23 mouse cellular contexts compared by ENCODE assay signal in the genomic region with DNA sequence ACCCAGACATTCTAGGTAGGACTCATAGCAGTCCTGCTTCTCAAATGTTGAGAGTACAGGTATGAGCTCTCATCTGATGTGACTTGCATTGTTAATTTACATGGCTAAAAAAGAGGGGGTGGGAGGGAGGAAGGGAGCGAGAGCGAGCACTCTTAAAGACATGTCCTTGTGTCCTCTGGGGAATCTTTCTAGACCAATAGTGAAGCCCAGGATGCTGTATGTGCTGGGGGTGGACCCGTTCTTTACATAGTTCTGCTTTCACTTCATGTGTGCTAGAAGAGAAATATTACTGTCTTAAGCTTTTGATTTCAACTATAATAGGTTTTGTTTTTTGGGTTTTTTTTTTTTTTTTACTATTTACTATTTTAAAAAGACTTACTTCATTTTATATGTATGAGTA.
DNase-seq lines count a peak whose midpoint lies in the region; ATAC-seq and TF ChIP-seq lines count a peak whose summit lies in the region.
"Had no signal": no experiment of that assay in that cellular context is flagged by ENCODE, and none has a peak within 500 bp of the region (broad histone marks: within the 10 kb centered on the region; RNA-seq: fewer than 3 reads in every experiment).

No protein-coding gene starts in this region.

- H3K4me1 ChIP-seq in heart, embryonic 13.5 days: peaks cover 85% of the 10 kb centered on the region
- H3K4me1 ChIP-seq in spleen, adult 2 months (ENCODE audit: control insufficient read depth, insufficient read depth, insufficient read length): peaks cover 3% of the 10 kb centered on the region; the same call in 1 of the 2 replicates

- no peaks in the 10 kb centered on the region for H3K27me3 ChIP-seq in heart, embryonic 13.5 days (replicated peaks)
- H3K27me3 ChIP-seq in spleen, adult 2 months (ENCODE audit: control insufficient read depth, insufficient read depth, low read length): no peaks in the 10 kb centered on the region
- no peaks in the 10 kb centered on the region for H3K27me3 ChIP-seq in splenic B cell, adult 2 months (ENCODE audit: control insufficient read depth, insufficient read depth, low read length, poor library complexity, severe bottlenecking)
- H3K27me3 ChIP-seq: embryonic facial prominence, embryonic 12.5 days; embryonic facial prominence, embryonic 15.5 days; hindbrain, embryonic 12.5 days; hindbrain, embryonic 15.5 days; Patski had no signal

- TF ChIP-seq CTCF in spleen, adult 2 months (IDR thresholded peaks at IDR 0.05; ENCODE audit: extremely low read depth, insufficient read depth, insufficient read length, insufficient replicate concordance): no peak

- ATAC-seq in heart, embryonic 13.5 days (ENCODE audit: extremely low read depth, insufficient number of reproducible peaks, low FRiP score, low TSS enrichment): no peak
- ATAC-seq: forebrain, embryonic 14.5 days; intestine, postnatal 0 days; Patski had no signal

- no peaks in the 10 kb centered on the region for H3K36me3 ChIP-seq in heart, embryonic 13.5 days
- no peaks in the 10 kb centered on the region for H3K36me3 ChIP-seq in spleen, adult 2 months (ENCODE audit: control insufficient read depth, insufficient read depth, low read length)
- H3K36me3 ChIP-seq in splenic B cell, adult 2 months (ENCODE audit: control insufficient read depth, insufficient read depth, low read length, poor library complexity, severe bottlenecking): no peaks in the 10 kb centered on the region
- H3K36me3 ChIP-seq: embryonic facial prominence, embryonic 12.5 days; embryonic facial prominence, embryonic 15.5 days; G1E; heart, embryonic 10.5 days; hindbrain, embryonic 12.5 days; hindbrain, embryonic 15.5 days had no signal

- H3K9ac ChIP-seq in heart, embryonic 13.5 days: no peak overlapping the region
- H3K9ac ChIP-seq: embryonic facial prominence, embryonic 12.5 days; embryonic facial prominence, embryonic 15.5 days; hindbrain, embryonic 12.5 days; hindbrain, embryonic 15.5 days had no signal

- H3K27ac ChIP-seq in heart, embryonic 13.5 days (replicated peaks): 0 out of 2 replicates have a peak overlapping the region, but pooled peaks have one; percentile 79
- no peak overlapping the region for H3K27ac ChIP-seq in spleen, adult 2 months (ENCODE audit: insufficient read depth, low read length)
- H3K27ac ChIP-seq: embryonic facial prominence, embryonic 12.5 days; embryonic facial prominence, embryonic 15.5 days; heart, adult 2 months; heart, embryonic 10.5 days; hindbrain, embryonic 12.5 days; hindbrain, embryonic 15.5 days had no signal

- no peak overlapping the region for H3K4me3 ChIP-seq in heart, embryonic 13.5 days
- H3K4me3 ChIP-seq in spleen, adult 2 months (ENCODE audit: extremely low read depth, insufficient read depth, insufficient read length): no peak overlapping the region
- H3K4me3 ChIP-seq: embryonic facial prominence, embryonic 12.5 days; embryonic facial prominence, embryonic 15.5 days; heart, adult 2 months; heart, embryonic 10.5 days; hindbrain, embryonic 12.5 days; hindbrain, embryonic 15.5 days had no signal

- WGBS in heart, embryonic 13.5 days: 87% methylated on average over 3 of the region's 3 CpGs
- WGBS in spleen, adult 2 months: 38% methylated on average over 3 of the region's 3 CpGs

- no peak for TF ChIP-seq POLR2A in spleen, adult 2 months (IDR thresholded peaks at IDR 0.05; ENCODE audit: low read depth, low read length)

- no peak for DNase-seq in heart, adult 11 months
- peak; percentile 15 to 35 for DNase-seq in spleen, adult 2 months (ENCODE audit: low read depth in 1 of 2, low spot score in 2 of 2)
- DNase-seq in spleen, postnatal 14 days (ENCODE audit: low spot score in 2 of 2): no peak
- peak; percentile 39 to 55 for DNase-seq in B cell, adult 2 months
- peak; percentile 79 for DNase-seq in splenic B cell, adult 2 months (ENCODE audit: low read depth, low spot score)
- DNase-seq in gastrocnemius, postnatal 10 days: no peak
- DNase-seq: adrenal gland, postnatal 14 days; cerebellum, adult 11 months; cerebellum, adult 2 months; cerebellum, adult 9-11 months; cerebellum, postnatal 25 days; gastrocnemius, postnatal 14 days had no signal

- no peak overlapping the region for H3K4me2 ChIP-seq in heart, embryonic 13.5 days
- H3K4me2 ChIP-seq: embryonic facial prominence, embryonic 12.5 days; embryonic facial prominence, embryonic 15.5 days; hindbrain, embryonic 12.5 days; hindbrain, embryonic 15.5 days had no signal

- no peaks in the 10 kb centered on the region for H3K9me3 ChIP-seq in heart, embryonic 13.5 days
- H3K9me3 ChIP-seq: embryonic facial prominence, embryonic 12.5 days; embryonic facial prominence, embryonic 15.5 days; G1E; heart, embryonic 10.5 days; hindbrain, embryonic 12.5 days; hindbrain, embryonic 15.5 days had no signal

Comparison
In these comparisons a context has a peak if more than half of its experiments do, and no peak if none do; other contexts are left out.
1. DNase-seq: peak in spleen, adult 2 months (2 of 2), B cell, adult 2 months (2 of 2) and splenic B cell, adult 2 months (single experiment); none in heart, adult 11 months (single experiment), spleen, postnatal 14 days (0 of 2) and gastrocnemius, postnatal 10 days (single experiment).